Comparison of ENCODE assay signal across 35 mouse cellular contexts in the genomic region with DNA sequence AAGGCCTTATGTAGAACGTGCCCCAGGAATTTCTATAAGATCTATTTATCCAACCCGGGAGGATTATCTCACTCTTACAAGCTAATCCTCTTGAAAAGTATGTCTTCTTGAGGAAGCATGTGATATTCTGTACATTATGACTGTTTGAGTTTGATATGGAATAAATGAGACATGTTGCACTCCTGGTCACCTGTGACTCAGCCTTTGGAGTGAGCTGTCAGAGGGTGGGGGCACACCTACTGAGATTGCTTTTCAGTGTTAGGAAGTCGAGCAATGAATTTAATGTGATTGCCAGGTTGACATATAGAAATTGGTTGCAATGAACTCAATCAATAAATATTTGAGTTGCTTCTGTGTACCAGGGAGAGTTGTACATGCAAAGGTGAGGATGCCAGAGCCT.
"Had no signal": no experiment of that assay in that cellular context is flagged by ENCODE, and none has a peak within 500 bp of the region (broad histone marks: within the 10 kb centered on the region; RNA-seq: fewer than 3 reads in every experiment).

No protein-coding gene starts in this region.

- H3K27ac ChIP-seq: heart, embryonic 10.5 days; heart, embryonic 13.5 days; heart, embryonic 15.5 days; hindbrain, embryonic 10.5 days; hindbrain, embryonic 12.5 days; hindbrain, embryonic 13.5 days; hindbrain, embryonic 14.5 days; hindbrain, embryonic 15.5 days; hindbrain, postnatal 0 days; intestine, embryonic 15.5 days; kidney, embryonic 15.5 days; kidney, postnatal 0 days; layer of hippocampus, adult 2 months had no signal

- H3K36me3 ChIP-seq: heart, embryonic 10.5 days; heart, embryonic 12.5 days; heart, embryonic 13.5 days; heart, embryonic 15.5 days; hindbrain, embryonic 10.5 days; hindbrain, embryonic 12.5 days; hindbrain, embryonic 13.5 days; hindbrain, embryonic 15.5 days; intestine, embryonic 15.5 days; kidney, embryonic 15.5 days had no signal

- H3K9ac ChIP-seq: heart, embryonic 12.5 days; heart, embryonic 13.5 days; heart, embryonic 15.5 days; hindbrain, embryonic 12.5 days; hindbrain, embryonic 13.5 days; hindbrain, embryonic 14.5 days; hindbrain, embryonic 15.5 days; intestine, embryonic 15.5 days; kidney, embryonic 15.5 days had no signal

- DNase-seq: heart, postnatal 10 days; heart, postnatal 14 days; heart, postnatal 36 days; heart, postnatal 4 days; kidney, adult 11 months; kidney, adult 18-20 months; kidney, adult 2 months; kidney, adult 8-10 months; kidney, adult 9 months; kidney, postnatal 10 days; kidney, postnatal 14 days; kidney, postnatal 25 days; kidney, postnatal 36 days; kidney, postnatal 4 days; layer of hippocampus, adult 9-11 months; layer of hippocampus, postnatal 36 days had no signal

- H3K4me3 ChIP-seq: heart, embryonic 10.5 days; heart, embryonic 12.5 days; heart, embryonic 13.5 days; heart, embryonic 15.5 days; hindbrain, embryonic 10.5 days; hindbrain, embryonic 12.5 days; hindbrain, embryonic 13.5 days; hindbrain, embryonic 15.5 days; intestine, embryonic 15.5 days; kidney, embryonic 15.5 days; layer of hippocampus, adult 2 months had no signal

- H3K9me3 ChIP-seq: heart, embryonic 10.5 days; heart, embryonic 12.5 days; heart, embryonic 13.5 days; heart, embryonic 15.5 days; hindbrain, embryonic 10.5 days; hindbrain, embryonic 12.5 days; hindbrain, embryonic 13.5 days; hindbrain, embryonic 15.5 days; intestine, embryonic 15.5 days; kidney, embryonic 15.5 days had no signal

- H3K4me1 ChIP-seq: heart, embryonic 10.5 days; heart, embryonic 12.5 days; heart, embryonic 13.5 days; heart, embryonic 15.5 days; hindbrain, embryonic 10.5 days; hindbrain, embryonic 12.5 days; hindbrain, embryonic 13.5 days; hindbrain, embryonic 15.5 days; intestine, embryonic 15.5 days; kidney, embryonic 15.5 days had no signal

- H3K4me2 ChIP-seq: heart, embryonic 11.5 days; heart, embryonic 12.5 days; heart, embryonic 13.5 days; heart, embryonic 15.5 days; hindbrain, embryonic 12.5 days; hindbrain, embryonic 13.5 days; hindbrain, embryonic 14.5 days; hindbrain, embryonic 15.5 days; intestine, embryonic 15.5 days; kidney, embryonic 15.5 days had no signal

- ATAC-seq: hindbrain, embryonic 16.5 days; hindbrain, postnatal 0 days; inflammation-experienced regulatory T-cells, adult 6 months; intestine, embryonic 15.5 days; intestine, embryonic 16.5 days; intestine, postnatal 0 days had no signal

- H3K27me3 ChIP-seq: heart, embryonic 12.5 days; heart, embryonic 13.5 days; heart, embryonic 15.5 days; hindbrain, embryonic 12.5 days; hindbrain, embryonic 13.5 days; hindbrain, embryonic 15.5 days; intestine, embryonic 15.5 days; kidney, embryonic 15.5 days had no signal
